Mouse (Mus musculus) hindbrain, embryonic 15.5 days (tissue): ENCODE results near the gene Rab8b. TPM values are rescaled to one million over a fixed set of nuclear protein-coding genes. Genes with fewer than 3 reads are reported as not detected.
"Not testable (repeated sequence)": the region's sequence is repeated elsewhere in the genome, so short reads cannot be mapped to it uniquely, and the experiment has no call there.

ENCODE experiments used
- ATAC-seq: fragments of 200-750 bp; cut with Nextera tagmentation; 2 replicates; pipeline ENCODE4 v1.8.0; 2017; ENCODE audit warnings: low read depth, moderate number of reproducible peaks, moderate TSS enrichment; ENCODE audit not compliant: low FRiP score
- H3K27ac ChIP-seq: fragments of 300-500 bp; sonication (generic); replicated peaks from 2 replicates; pipeline ENCODE4 v1.5.1; 2015; ENCODE audit warnings: mild to moderate bottlenecking, inconsistent platforms
- H3K27me3 ChIP-seq: fragments of 300-500 bp; sonication (generic); 2 replicates; pipeline ENCODE4 v1.6.1; 2015; ENCODE audit warnings: control low read depth, inconsistent platforms
- H3K36me3 ChIP-seq: fragments of 300-500 bp; sonication (generic); 2 replicates; pipeline ENCODE4 v1.6.1; 2015; ENCODE audit warnings: control low read depth, inconsistent platforms
- H3K4me1 ChIP-seq: fragments of 300-500 bp; sonication (generic); replicated peaks from 2 replicates; pipeline ENCODE4 v1.6.1; 2015; ENCODE audit warnings: control low read depth, inconsistent platforms
- H3K4me2 ChIP-seq: fragments of 300-500 bp; sonication (generic); 2 replicates; pipeline ENCODE4 v1.6.1; 2015; ENCODE audit warnings: moderate library complexity, mild to moderate bottlenecking, inconsistent platforms
- H3K4me3 ChIP-seq: fragments of 300-500 bp; sonication (generic); 2 replicates; pipeline ENCODE4 v1.5.1; 2015; ENCODE audit warnings: mild to moderate bottlenecking, inconsistent platforms
- H3K9ac ChIP-seq: fragments of 300-500 bp; sonication (generic); 2 replicates; pipeline ENCODE4 v1.6.1; 2015; ENCODE audit warnings: inconsistent platforms
- H3K9me3 ChIP-seq: fragments of 300-500 bp; sonication (generic); 2 replicates; pipeline ENCODE4 v1.6.1; 2016; ENCODE audit warnings: control low read depth, inconsistent platforms
- WGBS: fragments of 180-500 bp; shearing (Covaris S2); methylation state at CpG from one replicate; pipeline ENCODE4 v1.1.7; 2015; 5-methylcytosine and 5-hydroxymethylcytosine counted together
- polyA plus RNA-seq: library from polyadenylated mRNA; unstranded; fragments of >200 nt; fragmentation: Nextera tagmentation; extraction: Ambion mirVana; gene quantifications from 2 replicates; pipeline ENCODE4 v1.2.1, GENCODE M21; 2015

The Rab8b gene
- polyA plus RNA-seq, 1 experiment from 2014 or later, result 38.4 TPM

DNA sequence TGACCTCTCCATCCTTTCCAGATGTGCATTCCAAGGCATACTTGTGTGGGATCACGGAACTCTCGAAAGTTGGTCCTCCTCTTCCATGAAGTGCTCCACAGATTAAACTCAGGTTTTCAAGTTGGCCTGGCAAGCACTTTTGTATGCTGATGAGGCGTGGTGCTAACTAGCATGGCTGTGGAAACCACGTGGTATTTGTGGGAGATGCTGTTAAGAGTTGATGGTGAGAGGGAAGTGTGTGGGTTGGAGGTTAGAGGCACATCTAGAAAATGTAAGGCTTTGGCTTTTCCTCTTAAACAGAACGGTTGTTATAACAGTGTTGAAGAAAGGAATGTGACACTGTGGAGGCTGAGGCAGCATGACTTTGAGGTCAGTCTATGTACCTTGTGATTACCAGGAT is 98.5 kb downstream of the Rab8b start:
- 81% methylated on average over 5 of the region's 5 CpGs for WGBS
- no peak overlapping the region for H3K4me3 ChIP-seq
- no peaks in the 10 kb centered on the region for H3K27me3 ChIP-seq
- H3K9me3 ChIP-seq, result no peaks in the 10 kb centered on the region
- no peaks in the 10 kb centered on the region for H3K36me3 ChIP-seq
- no peak overlapping the region for H3K4me2 ChIP-seq
- no peaks in the 10 kb centered on the region for H3K4me1 ChIP-seq
- ATAC-seq, result no peak
- no peak overlapping the region for H3K9ac ChIP-seq
- no peak overlapping the region for H3K27ac ChIP-seq

GRCm38 (mm10) chr9:66813392-66813791 is 106.1 kb downstream of the Rab8b start:
- H3K4me3 ChIP-seq, result no peak overlapping the region
- no peak overlapping the region for H3K9ac ChIP-seq
- H3K4me1 ChIP-seq, result no peaks in the 10 kb centered on the region
- no peak overlapping the region for H3K27ac ChIP-seq
- H3K4me2 ChIP-seq, result no peak overlapping the region
- no peak for ATAC-seq
- no peaks in the 10 kb centered on the region for H3K9me3 ChIP-seq
- no peaks in the 10 kb centered on the region for H3K36me3 ChIP-seq
- H3K27me3 ChIP-seq, result no peaks in the 10 kb centered on the region
- WGBS, result 12% methylated on average over 2 of the region's 2 CpGs

- Histone ChIP-seq H3K4me3 (peak overlapping the region; percentile 38), H3K4me2 (peak overlapping the region; percentile 60), H3K9ac (0 out of 2 replicates have a peak overlapping the region, but pooled peaks have one; percentile 33), H3K27me3 (peaks cover 10% of the 10 kb centered on the region; the same call in 1 of the 2 replicates)
- not testable (repeated sequence) for H3K27ac ChIP-seq, H3K4me1 ChIP-seq, H3K9me3 ChIP-seq, H3K36me3 ChIP-seq, ATAC-seq
- 1% methylated on average over 31 of the region's 37 CpGs for WGBS
Measured at GRCm38 (mm10) chr9:66805951-66806350, 113.5 kb downstream of the Rab8b start.

- Histone ChIP-seq H3K27me3 (peaks cover 4% of the 10 kb centered on the region; the same call in 1 of the 2 replicates), H3K36me3 (no peaks in the 10 kb centered on the region), H3K9ac (no peak overlapping the region), H3K9me3 (no peaks in the 10 kb centered on the region), H3K4me3 (no peak overlapping the region), H3K27ac (no peak overlapping the region), H3K4me1 (no peaks in the 10 kb centered on the region), H3K4me2 (no peak overlapping the region)
- no peak for ATAC-seq
- WGBS, result 59% methylated on average over 12 of the region's 12 CpGs
Measured at GRCm38 (mm10) chr9:66801947-66802346, 117.5 kb downstream of the Rab8b start.

GRCm38 (mm10) chr9:66796739-66797138 is 122.7 kb downstream of the Rab8b start, which contains the start of gene Gm10647:
Gene Gm10647 (plus strand): TSS chr9:66797039.
- H3K4me3 ChIP-seq, result peak within 1 kb of the TSS; percentile 72
- peak within 1 kb of the TSS; percentile 72 for H3K9ac ChIP-seq
- H3K27ac ChIP-seq, result peak within 1 kb of the TSS; percentile 89
- 79% methylated on average over 5 of the region's 5 CpGs for WGBS
- peak within 1 kb of the TSS; percentile 59 for H3K4me2 ChIP-seq
- no peaks in the 10 kb centered on the region for H3K27me3 ChIP-seq
- H3K4me1 ChIP-seq, result peaks cover 15% of the 10 kb centered on the region
- H3K36me3 ChIP-seq, result no peaks in the 10 kb centered on the region
- no peak for ATAC-seq
- H3K9me3 ChIP-seq, result no peaks in the 10 kb centered on the region

GRCm38 (mm10) chr9:66795464-66796324 is 123.8 kb downstream of the Rab8b start, which contains the start of gene Aph1b:
Gene Aph1b (minus strand): TSS chr9:66795490.
- no peaks in the 10 kb centered on the region for H3K36me3 ChIP-seq
- under 1% methylated on average over 42 of the region's 42 CpGs for WGBS

GRCm38 (mm10) chr9:66794629-66795463 is 124.6 kb downstream of the Rab8b start:
- Histone ChIP-seq H3K4me1 (peaks cover 15% of the 10 kb centered on the region), H3K4me3 (peak overlapping the region; percentile 72), H3K9me3 (no peaks in the 10 kb centered on the region), H3K4me2 (peak overlapping the region; percentile 59), H3K27me3 (no peaks in the 10 kb centered on the region), H3K36me3 (peaks cover 5% of the 10 kb centered on the region; the same call in 1 of the 2 replicates), H3K9ac (peak overlapping the region; percentile 72), H3K27ac (peak overlapping the region; percentile 89)
- peak; percentile 70 for ATAC-seq
- 3% methylated on average over 43 of the region's 43 CpGs for WGBS

More at GRCm38 (mm10) chr9:66795464-66796324, 123.8 kb downstream of the Rab8b start, which contains the start of gene Aph1b:
- Histone ChIP-seq H3K27me3 (no peaks in the 10 kb centered on the region), H3K9me3 (no peaks in the 10 kb centered on the region), H3K27ac (peak within 1 kb of the TSS; percentile 89), H3K4me3 (peak within 1 kb of the TSS; percentile 72), H3K4me2 (peak within 1 kb of the TSS; percentile 59), H3K4me1 (peaks cover 15% of the 10 kb centered on the region), H3K9ac (peak within 1 kb of the TSS; percentile 72)
- ATAC-seq, result peak; percentile 98

Other genes with a start within 250 kb of the Rab8b start
- gene Car12, start 206.0 kb downstream of the Rab8b start, polyA plus RNA-seq, result 5.3 and 6.6 TPM in 2 replicates
- 19.9 and 20.7 TPM in 2 replicates for gene Aph1b, start 124.2 kb downstream of the Rab8b start, polyA plus RNA-seq
- gene Gm10647, start 122.6 kb downstream of the Rab8b start, polyA plus RNA-seq, result 0.73 and 0.89 TPM in 2 replicates
- gene Aph1c, start 85.0 kb downstream of the Rab8b start, polyA plus RNA-seq, result 4.1 and 4.8 TPM in 2 replicates
- gene Rps27l, start 26.4 kb upstream of the Rab8b start, polyA plus RNA-seq, result 237 and 266 TPM in 2 replicates
- 11.9 and 12.4 TPM in 2 replicates for gene Lactb, start 55.8 kb upstream of the Rab8b start, polyA plus RNA-seq
- gene Tpm1, start 129.7 kb upstream of the Rab8b start, polyA plus RNA-seq, result 171 and 180 TPM in 2 replicates